Mouse (Mus musculus) frontal cortex, adult (tissue): ENCODE results near the gene Coq10a.
"Not testable (repeated sequence)": the region's sequence is repeated elsewhere in the genome, so short reads cannot be mapped to it uniquely, and the experiment has no call there.

Source experiments
- ATAC-seq: cut with Nextera tagmentation; 2 replicates; pipeline ENCODE4 v1.9.2; 2017; ENCODE audit warnings: mild to moderate bottlenecking, moderate library complexity, mixed read lengths; ENCODE audit not compliant: low TSS enrichment

Gene Coq10a

DNA sequence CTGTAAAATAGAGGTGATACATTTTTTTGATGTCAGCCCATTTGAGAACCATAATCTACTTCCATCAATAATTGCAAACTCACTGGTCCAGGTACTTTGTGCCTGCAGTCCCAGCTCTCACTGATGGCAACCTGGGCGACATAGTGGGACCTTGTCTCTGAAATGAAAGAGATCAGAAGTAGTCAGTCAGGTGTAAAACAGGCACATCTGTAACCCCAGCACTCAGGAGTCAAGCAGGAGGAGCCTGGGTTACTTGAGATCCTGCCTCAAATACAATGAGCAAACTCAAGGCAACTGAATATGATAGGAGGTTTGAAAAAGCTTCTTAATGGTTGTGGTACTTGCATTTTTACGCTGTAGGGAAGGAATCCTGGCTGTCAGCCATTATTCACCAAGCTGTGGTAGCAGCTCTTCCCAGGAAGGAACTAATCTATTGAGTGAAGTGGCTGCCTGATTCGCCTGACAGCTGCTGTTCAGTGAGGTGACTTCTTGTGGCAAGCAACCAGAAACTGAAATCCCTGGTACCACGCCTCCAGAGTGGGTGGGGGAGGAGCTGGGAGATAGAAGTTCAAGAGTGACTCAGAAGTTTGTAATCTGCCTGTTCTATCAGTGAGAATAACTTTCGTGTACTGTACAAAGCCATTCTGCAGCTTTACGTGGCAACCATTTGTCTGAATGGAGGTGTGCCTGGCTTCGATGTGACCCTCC, 24.1 kb downstream of the Coq10a start:
- peak; percentile 79 for ATAC-seq

DNA sequence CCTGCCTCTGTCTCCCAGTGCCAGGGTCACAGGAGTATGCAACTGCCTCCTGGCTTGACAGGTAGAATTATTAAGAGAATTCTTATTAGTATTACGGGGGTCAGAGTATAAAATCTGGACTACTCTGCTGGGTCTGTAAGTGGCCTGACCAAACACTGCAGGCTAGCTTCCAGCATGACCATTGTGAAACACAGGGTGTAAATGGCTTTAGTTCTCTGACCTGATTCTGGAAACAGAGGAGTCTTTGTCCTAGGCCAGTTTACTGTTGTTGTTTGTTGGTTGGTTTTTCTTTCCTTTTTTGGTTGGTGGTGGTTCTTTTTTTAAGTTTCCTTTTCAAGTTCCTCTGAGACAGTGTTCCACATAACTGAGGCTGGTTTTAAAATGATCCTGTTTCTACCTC, 25.4 kb downstream of the Coq10a start:
- peak; percentile 58; the same call in 1 of the 2 replicates for ATAC-seq

DNA sequence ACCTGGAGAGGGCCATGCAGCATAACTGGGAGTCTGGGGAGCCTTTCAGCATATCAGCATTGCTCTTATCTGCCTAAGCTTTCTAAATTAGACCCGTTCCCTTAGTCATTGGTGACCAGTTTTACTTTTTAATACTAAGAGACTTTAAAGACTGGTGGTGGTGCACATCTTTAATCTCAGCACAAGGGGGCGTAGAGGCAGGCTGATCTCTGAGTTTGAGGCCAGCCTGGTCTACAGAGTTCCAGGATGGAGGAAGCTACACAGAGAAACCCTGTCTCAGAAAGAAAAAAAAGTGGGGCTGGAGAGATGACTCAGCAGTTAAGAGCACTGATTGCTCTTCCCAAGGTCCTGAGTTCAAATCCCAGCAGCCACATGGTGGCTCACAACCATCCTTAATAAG, 28.5 kb downstream of the Coq10a start:
- no peak for ATAC-seq

DNA sequence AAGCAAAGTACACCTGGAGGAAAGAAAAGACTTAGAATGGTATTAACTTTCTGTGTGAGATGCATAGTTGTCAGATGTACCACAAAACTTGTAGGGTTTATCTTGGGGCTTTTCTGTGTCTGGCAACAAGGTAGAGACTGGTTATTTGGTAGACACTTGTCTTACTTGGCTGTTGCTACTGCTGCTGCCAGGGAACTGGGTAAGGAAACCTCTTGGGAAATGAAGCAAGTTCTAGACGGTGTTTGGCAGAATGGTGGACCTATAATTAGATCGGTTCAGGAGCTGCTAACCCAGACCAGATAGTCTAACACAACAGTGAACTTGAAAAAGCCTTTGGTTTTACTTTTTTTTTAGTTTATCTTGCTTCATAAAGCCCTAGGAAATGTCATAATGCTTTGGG, 29.8 kb downstream of the Coq10a start:
- ATAC-seq = no peak

DNA sequence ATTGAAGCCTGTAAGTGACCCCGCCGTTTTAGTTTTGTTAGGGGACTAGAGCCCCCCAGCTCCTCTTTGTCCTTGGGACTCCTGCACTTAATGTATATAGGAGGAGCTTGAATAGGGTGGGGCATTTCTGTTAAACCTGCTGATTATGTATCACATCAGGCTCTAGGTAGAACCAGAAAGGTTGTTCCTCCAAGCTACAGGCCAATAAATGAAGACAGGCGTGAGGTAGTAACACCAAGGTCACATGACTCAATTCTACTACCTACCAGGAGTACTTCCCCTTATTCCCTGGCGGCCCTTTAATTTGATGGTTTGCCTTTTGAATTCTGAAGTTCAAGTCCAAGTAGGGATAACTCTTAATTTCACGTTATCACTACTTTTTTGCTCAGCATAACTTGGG, 30.4 kb downstream of the Coq10a start:
- no peak for ATAC-seq

DNA sequence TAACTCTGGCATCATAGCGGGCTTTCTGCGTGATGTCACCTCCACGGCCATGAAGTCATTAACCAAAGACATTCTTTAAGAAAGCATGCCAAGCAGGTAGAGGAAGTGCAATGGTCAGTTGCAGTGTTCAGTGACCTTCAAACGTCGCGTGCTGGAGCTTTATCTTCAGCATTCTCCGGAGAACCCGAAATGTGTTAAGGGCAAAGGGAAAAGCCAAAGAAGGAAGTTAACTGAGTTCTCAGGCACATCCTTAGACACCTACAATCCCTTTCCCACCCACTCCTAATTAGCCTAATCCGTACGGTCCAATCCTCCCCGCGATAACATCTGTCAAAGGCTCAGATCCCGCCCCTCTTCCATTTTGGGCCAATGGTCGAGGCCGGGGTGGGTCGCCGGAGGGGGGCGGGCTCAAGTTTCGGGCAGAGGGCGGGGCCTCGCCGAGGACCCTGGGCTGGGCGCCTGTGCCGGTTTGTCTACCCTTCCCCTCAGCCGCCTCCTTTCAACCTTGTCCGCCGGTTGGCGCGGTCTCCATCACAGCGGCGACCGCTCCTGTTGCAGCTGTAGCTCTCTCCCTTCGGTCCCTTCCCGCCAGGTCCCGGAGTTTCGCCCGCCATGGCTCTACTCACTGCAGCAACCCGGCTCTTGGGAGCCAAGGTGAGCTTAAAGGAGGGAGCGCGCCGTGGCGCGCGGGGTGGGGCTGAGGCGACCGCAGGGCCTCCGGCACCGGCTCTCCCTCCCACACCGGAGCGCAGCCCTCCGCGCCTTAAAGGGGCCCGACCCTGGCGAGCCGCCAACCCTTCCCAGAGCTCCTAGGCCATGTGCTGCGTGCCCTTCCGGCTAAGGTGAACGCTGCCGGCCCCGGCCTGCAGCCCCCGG, 31.3 kb downstream of the Coq10a start, which contains the start of gene Cs:
Gene Cs (plus strand): TSS at position 429 of the 876 bp plus-strand sequence.
- peak; percentile 92 for ATAC-seq

DNA sequence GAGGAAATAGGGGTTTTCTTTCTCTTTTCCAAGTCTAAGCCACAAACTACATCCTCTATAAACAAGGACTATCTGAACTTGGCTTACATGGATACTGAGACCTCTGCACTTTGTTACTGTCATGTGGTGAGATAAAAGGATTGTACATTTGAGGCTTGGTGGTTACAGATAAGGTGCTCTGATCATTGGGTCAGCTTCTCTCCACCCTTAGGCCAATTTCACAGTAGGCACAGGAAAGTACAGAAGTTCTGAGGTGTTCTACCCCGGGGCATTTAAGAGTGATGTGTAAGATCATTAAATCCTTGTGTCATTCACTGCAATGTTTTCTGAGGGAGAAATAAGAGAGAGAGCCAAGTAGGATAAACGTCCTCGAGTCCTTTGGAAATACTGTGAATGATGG, 32.2 kb downstream of the Coq10a start:
- no peak for ATAC-seq

DNA sequence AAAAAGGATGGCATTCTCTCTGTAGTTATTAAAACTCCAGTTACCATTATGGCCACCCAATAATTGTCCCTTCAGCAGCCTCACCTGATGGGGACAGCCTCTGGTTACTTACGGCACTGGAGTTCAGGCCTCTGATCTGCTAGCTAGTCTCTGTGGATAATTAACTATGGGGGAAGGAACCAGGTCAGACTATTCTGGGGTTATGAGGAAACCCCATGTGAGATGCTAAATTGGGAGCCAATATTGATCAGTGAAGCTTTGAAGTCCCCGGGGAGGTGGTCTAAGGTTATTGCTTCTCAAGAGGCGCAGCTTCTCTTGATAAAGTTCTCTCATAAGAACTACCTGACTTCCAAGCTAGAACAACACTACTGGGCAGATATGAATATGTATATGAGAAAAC, 32.6 kb downstream of the Coq10a start:
- ATAC-seq = no peak

DNA sequence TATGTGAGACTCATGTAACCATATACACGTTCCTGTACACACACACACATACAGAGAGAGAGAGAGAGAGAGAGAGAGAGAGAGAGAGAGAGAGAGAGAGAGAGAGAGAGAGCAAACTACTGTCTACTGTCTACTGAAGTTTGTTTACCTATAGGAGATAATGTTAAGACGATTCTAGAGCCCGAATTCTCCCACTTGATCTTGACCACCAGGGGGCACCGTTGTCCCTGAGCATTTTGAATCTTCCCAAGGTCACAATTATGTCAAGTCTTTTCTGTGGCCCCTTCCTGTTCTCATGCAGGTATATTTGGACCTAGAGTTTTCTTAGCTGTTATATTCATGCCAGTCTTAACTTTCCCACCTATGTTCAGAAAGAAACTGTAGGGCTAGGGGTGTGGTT, 33.2 kb downstream of the Coq10a start:
- no peak for ATAC-seq

DNA sequence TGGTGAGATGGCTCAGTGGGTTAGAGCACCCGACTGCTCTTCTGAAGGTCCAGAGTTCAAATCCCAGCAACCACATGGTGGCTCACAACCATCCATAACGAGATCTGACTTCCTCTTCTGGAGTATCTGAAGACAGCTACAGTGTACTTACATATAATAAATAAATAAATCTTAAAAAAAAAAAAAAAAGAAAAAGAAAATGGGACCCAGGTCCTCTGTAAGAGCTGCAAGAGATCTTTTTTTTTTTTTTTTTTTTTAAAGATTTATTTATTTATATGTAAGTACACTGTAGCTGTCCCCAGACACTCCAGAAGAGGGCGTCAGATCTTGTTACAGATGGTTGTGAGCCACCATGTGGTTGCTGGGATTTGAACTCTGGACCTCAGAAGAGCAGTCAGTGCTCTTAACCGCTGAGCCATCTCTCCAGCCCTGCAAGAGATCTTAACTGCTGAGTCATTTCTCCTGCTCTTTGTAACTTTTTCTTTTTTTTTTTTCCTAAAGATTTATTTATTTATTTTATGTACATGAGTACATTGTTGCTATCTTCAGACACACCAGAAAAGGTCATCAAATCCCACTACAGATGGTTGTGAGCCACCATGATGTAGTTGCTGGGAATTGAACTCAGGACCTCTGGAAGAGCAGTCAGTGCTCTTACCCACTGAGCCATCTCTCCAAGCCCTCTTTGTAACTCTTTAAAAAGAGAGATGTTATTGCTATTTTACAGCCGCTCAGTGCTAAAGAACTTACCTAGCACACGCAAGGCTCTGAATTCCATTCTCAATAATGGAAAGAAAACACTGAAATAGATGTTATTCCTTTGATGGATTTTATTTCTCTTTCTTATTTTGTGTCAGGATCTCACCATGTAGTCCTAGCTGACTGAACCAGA, 36.2 kb downstream of the Coq10a start:
- not testable (repeated sequence) for ATAC-seq

DNA sequence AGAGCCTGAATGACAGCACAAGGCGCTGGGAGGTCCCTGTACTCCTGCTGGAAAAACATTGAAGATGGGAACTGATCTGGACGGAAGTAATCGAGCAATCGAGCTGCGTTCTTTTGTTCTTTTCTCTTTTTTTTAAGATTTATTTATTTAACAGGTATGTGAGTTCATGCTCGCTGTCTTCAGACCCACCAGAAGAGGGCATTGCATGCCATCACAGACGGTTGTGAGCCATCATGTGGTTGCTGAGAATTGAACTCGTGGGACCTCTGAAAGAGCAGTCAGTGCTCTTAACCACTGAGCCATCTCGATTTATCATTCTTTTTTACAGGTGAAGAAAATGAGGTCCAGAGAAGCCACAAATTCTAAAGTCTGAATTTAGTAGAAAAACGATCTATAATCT, 41.2 kb downstream of the Coq10a start:
- ATAC-seq = no peak

DNA sequence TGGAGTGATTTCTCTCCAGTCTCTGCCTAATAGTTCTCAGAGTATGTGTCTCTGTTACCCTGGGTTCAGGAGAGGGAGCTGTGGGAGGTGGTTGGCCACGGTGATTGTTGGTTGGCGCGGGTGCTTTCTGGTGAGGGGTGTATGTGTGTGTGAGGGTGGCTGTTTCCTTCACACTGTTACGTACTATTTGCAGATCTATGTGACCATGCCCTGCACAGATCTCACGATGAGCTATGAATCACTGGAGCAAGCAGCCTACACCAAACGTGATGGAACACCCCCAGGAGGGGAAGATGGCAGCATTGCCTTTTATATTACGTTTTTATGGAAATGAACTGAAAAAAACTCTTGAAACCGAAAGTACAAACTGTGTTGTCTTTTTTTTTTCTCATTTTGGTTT, 42.0 kb downstream of the Coq10a start:
- peak; percentile 69 for ATAC-seq

DNA sequence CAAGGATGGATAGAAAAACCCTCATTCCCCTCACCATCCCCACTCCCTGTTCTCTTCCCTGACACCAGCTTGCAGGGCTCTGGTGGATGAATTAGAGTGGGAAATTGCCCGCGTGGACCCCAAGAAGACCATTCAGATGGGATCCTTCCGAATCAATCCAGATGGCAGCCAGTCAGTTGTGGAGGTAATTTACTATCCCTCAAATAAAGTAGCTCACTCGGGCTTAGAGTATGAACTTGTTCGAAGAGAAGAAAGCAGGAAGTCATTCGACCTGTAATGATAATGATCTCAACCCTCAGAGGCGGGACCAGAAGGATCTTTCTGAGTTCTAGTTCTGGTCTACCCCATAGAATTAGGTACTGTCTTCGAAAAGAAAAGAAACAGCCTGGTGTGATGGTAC, 45.3 kb downstream of the Coq10a start:
- no peak for ATAC-seq

DNA sequence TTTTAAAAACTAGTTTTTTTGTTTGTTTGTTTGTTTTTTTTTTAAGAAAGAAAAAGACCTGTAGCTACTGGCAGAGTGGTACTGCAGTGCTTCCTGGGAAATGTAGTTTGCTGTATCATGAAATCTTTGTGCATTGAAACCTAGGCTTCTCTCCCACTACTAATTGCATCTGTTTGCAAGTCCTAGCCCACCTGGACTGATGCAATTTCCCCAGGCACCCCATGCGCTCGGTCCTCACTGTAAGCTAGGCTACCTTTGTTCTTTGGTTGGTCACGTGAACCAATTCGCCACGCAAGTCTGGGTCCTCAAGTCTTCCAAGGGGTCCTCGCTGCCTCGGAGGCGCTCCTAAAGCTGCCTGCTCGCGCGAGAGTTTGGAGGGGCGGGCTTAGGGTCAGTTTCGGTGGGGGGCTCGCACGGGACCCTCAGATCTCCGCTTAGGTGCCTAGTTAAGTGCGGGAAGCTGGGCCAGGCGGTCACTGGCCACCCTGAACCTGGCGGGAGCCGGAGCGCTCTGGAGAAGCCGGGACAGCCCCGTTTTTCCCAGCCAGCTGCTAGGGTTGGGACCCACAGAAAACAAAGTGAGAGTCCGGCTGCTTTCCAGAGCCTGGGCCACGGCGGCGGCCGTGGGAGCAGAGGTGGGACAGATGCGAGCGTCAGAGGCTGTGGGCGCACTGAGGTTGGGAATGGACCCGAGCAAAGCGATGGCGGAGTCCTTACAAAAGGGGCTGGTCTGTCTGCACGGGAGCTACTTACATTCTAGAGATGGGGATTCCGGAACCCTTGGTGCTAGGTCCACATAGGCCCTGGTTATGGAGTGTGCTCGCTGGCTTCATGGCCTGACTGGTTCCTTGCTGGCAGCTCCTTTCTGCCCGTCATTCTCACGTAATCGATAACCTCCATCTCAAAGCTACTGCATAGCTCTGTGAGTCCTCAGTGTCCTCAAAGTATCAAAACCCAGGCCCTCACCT, 46.4 kb downstream of the Coq10a start, which contains the start of gene Cnpy2:
Gene Cnpy2 (plus strand): TSS at position 319 of the 968 bp plus-strand sequence.
- ATAC-seq = peak; percentile 79

DNA sequence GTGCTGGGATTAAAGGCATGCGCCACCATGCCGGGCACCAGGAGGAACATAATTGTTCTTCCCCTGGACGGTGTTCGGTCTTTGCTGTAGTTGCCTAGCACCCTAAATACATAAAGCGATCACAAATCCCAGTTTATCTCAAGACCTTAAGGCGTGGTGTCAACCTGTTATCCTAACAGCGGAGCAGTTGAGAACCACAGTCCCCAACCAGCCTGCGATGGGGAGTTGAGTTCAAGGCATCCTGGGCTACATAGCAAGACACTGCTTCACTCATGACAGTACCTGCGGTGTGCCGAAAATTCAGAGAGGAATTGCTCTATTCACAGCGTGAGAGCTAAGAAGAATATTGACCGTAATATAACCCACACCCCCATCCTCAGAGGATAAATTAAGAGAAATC, 47.2 kb downstream of the Coq10a start:
- ATAC-seq = no peak

DNA sequence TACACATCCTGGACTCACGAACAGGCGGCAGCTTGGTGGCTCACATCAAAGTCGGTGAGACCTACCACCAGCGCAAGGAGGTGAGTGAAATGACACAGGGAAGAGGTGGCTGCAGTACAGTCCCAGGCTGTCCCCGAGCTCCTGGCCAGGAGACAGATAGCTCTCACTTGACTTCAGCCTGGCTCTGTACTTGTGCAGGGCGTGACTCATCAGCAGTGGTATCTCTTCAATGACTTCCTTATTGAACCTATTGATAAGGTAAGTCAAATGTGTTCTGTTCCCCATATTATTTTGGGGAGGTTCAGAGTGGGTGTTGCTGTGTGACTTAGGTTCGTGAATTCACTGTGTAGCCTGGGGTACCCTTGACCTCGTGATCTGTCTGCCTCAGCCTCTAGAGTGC, 53.2 kb downstream of the Coq10a start:
- no peak for ATAC-seq
